Mouse (Mus musculus) heart, postnatal 0 days (tissue): ENCODE results near the gene Gm26938.

Experiments used
- CTCF ChIP-seq: IDR thresholded peaks from 2 replicates; pipeline ENCODE4 v1.5.1; 2016; ENCODE audit warnings: antibody characterized with exemption, control low read depth, low read depth
- EP300 ChIP-seq: IDR thresholded peaks from 2 replicates; pipeline ENCODE4 v1.6.1; 2016; ENCODE audit warnings: antibody characterized with exemption, low read depth

DNA sequence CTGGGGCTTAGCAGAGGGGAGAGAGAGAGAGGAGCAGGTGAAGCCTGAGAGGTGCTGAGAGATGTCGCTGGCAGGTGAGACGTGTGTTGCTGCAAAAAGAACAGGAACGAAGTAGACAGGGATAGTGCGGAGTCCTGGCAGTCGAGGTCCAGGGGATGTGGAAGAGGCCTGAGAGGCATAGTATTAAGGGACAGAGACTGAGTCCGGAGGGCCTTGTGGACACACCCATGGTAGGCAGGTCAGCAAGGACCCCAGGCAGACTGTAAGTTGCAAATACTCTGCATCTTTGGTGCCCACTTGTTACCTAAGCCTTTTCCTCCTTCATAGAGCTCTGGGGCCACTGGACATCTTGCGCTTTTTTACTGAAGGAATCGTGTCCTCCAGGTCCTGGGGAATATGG is 25.0 kb downstream of the Gm26938 start:
- TF ChIP-seq CTCF, result no peak
- TF ChIP-seq EP300, result no peak
